Mouse (Mus musculus): ENCODE measurements at regions not wholly inside any gene's neighbourhood (a gene's known extent, or its start where the extent isn't known, plus 50 kb on each side); places are given as distances from the start of the nearest gene placed in this dataset.

DNA sequence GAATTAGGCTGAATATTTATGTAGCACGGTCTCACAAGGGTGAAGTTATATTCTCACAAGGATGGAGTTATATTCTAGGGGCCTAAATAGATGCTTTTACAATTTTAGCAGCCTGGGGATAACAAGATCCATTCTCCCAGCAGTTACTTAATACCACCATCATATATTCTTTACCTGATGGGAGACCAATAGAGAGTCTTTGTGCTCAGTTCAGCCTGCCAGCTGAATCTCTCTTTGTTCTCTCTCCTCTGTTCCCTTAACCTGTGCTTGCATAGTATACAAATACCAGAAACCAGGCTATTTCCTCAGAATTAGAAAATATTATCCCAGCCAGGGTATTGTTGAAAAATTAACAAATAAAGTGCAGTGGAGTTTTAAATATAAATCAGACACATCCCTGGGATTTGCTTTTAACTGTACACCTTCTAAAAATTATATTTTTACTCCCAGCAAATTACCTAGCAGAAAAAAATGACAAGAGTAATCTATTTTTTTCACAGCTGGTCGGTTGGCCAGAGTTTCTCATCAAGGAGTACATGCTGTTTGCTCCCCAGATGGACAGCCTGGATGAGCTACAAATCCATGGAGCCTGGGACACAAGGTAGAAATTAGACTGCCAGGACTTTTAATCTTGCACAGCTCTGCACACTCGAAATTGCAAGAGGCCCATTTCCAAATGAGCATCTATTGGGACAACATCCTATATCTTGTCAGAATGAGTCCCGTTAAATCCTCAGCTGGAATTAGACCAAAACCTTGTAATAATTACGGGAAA is 281.0 kb upstream of the 4930452B06Rik start:
- TF ChIP-seq CTCF (IDR thresholded peaks at IDR 0.05; ENCODE audit: low read depth, low read length) (no peak), EP300 (IDR thresholded peaks at IDR 0.05; ENCODE audit: insufficient read depth, low read depth, low read length) (no peak)

All from ES-Bruce4 (cell line).